Mouse (Mus musculus) limb, embryonic 14.5 days (tissue): Measurements from ENCODE around the gene Sec23ip. TPM values are rescaled to one million over a fixed set of nuclear protein-coding genes. Genes with fewer than 3 reads are reported as not detected.
A peak's percentile ranks its signal among the peaks of the same experiment; 100 is the strongest.
"Not testable (repeated sequence)": the region's sequence is repeated elsewhere in the genome, so short reads cannot be mapped to it uniquely, and the experiment has no call there.

Source experiments
- ATAC-seq: fragments of 200-750 bp; cut with Nextera tagmentation; 2 replicates; pipeline ENCODE4 v1.8.0; 2017; ENCODE audit warnings: low read depth, moderate number of reproducible peaks, moderate TSS enrichment; ENCODE audit not compliant: low FRiP score
- DNase-seq: peaks from one replicate; pipeline ENCODE4 v3.0.0-alpha.2; 2015; ENCODE audit warnings: low spot score
- H3K27ac ChIP-seq: fragments of 300-500 bp; sonication (generic); replicated peaks from 2 replicates; pipeline ENCODE4 v1.5.1; 2014; ENCODE audit warnings: low read depth, mild to moderate bottlenecking, low read length, moderate library complexity, mixed read lengths
- H3K27me3 ChIP-seq: fragments of 300-500 bp; sonication (generic); 2 replicates; pipeline ENCODE4 v1.6.1; 2014; ENCODE audit warnings: low read length, mixed read lengths; ENCODE audit not compliant: control insufficient read depth, insufficient read depth
- H3K36me3 ChIP-seq: fragments of 300-500 bp; sonication (generic); 2 replicates; pipeline ENCODE4 v1.6.1; 2014; ENCODE audit warnings: mild to moderate bottlenecking, low read length, moderate library complexity, mixed read lengths; ENCODE audit not compliant: control insufficient read depth, insufficient read depth
- H3K4me1 ChIP-seq: fragments of 300-500 bp; sonication (generic); 2 replicates; pipeline ENCODE4 v1.6.1; 2014; ENCODE audit warnings: antibody characterized with exemption, low read length, mixed read lengths; ENCODE audit not compliant: control insufficient read depth, insufficient read depth
- H3K4me2 ChIP-seq: fragments of 300-500 bp; sonication (generic); replicated peaks from 2 replicates; pipeline ENCODE4 v1.6.1; 2014; ENCODE audit warnings: low read depth, mild to moderate bottlenecking, low read length, moderate library complexity; ENCODE audit not compliant: severe bottlenecking
- H3K4me3 ChIP-seq: fragments of 300-500 bp; sonication (generic); replicated peaks from 2 replicates; pipeline ENCODE4 v1.5.1; 2014; ENCODE audit warnings: low read length
- H3K9ac ChIP-seq: fragments of 300-500 bp; sonication (generic); 2 replicates; pipeline ENCODE4 v1.6.1; 2014; ENCODE audit warnings: mild to moderate bottlenecking, low read depth, low read length, moderate library complexity; ENCODE audit not compliant: severe bottlenecking
- H3K9me3 ChIP-seq: fragments of 300-500 bp; sonication (generic); 2 replicates; pipeline ENCODE4 v1.6.1; 2016; ENCODE audit warnings: low read length; ENCODE audit not compliant: control insufficient read depth
- POLR2A ChIP-seq: fragments of 200-500 bp; IDR thresholded peaks from 2 replicates; pipeline ENCODE4 v1.8.0; 2012; ENCODE audit warnings: inconsistent platforms, mild to moderate bottlenecking, moderate library complexity, borderline replicate concordance; ENCODE audit not compliant: insufficient read depth, insufficient read length; ENCODE audit errors: extremely low read depth
- WGBS: fragments of 180-500 bp; shearing (Covaris S2); extraction: QIAGEN DNeasy Blood & Tissue Kit; methylation state at CpG from one replicate; pipeline ENCODE4 v1.1.7; 2014; 5-methylcytosine and 5-hydroxymethylcytosine counted together
- polyA plus RNA-seq, 2 experiments: library from polyadenylated mRNA; depleted of rRNA in 1 of 2; stranded (reverse) in 1 of 2; unstranded in 1 of 2; fragments of >200 nt; fragmentation: Nextera tagmentation in 1 of 2; extraction: Ambion mirVana in 1 of 2; gene quantifications; 2 replicates each; pipeline versions ENCODE4 v1.2.1 to v1.2.3; 2012 to 2014

Gene Sec23ip
- polyA plus RNA-seq (2012; rRNA removed) (31.7 and 33.6 TPM in 2 replicates), polyA plus RNA-seq (2014; fragmentation: Nextera tagmentation; extraction: Ambion mirVana) (37.0 and 37.8 TPM in 2 replicates)

DNA sequence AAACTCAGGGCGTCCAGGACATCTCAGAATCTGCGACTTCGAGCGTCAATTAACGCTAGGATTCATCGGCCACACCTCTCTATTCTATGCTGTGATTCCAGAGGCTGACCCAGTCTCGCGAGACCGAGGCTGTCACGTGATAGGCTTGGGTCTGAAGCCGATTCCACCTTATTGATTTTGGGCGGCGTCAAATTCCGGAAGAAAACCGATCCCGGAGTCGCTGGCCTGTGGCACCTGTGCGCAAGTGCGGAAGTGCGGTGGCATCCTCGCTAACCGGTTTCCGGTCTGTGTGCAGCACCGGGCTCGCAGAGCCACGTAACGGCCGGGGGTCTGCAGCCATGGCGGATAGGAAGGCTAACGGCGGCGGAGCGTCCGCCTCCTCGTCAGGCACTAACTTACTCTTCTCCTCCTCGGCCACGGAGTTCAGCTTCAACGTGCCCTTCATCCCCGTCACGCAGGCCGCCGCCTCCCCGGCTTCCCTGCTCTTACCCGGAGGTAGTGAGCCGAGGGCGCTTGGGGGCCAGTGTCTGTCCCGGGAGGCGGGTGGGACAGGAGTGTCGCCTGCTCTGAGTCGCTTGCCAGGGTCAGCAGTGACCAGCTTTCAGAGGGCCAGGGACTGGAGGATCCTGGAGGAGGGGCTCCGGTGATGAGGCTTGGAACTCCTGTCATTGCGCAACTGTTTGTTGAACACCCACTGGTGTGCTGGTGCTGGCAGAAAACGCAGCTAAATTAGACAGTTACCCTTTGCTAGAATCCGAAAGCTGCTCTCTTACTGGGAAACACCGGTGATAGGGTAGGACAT lies at the start of gene Sec23ip:
Gene Sec23ip (plus strand): TSS at position 260 of the 802 bp plus-strand sequence.
- under 1% methylated on average over 53 of the region's 55 CpGs for WGBS
- Histone ChIP-seq H3K27ac (peak within 1 kb of the TSS; percentile 61; the same call in 1 of the 2 replicates), H3K27me3 (no peaks in the 10 kb centered on the region), H3K9me3 (no peaks in the 10 kb centered on the region), H3K4me2 (peak within 1 kb of the TSS; percentile 52), H3K36me3 (peaks cover 9% of the 10 kb centered on the region), H3K4me1 (peaks cover 15% of the 10 kb centered on the region), H3K9ac (peak within 1 kb of the TSS; percentile 90), H3K4me3 (peak within 1 kb of the TSS; percentile 97)
- DNase-seq (peak; percentile 97), ATAC-seq (peak; percentile 91)
- peak; percentile 87; the same call in 1 of the 2 replicates for TF ChIP-seq POLR2A

DNA sequence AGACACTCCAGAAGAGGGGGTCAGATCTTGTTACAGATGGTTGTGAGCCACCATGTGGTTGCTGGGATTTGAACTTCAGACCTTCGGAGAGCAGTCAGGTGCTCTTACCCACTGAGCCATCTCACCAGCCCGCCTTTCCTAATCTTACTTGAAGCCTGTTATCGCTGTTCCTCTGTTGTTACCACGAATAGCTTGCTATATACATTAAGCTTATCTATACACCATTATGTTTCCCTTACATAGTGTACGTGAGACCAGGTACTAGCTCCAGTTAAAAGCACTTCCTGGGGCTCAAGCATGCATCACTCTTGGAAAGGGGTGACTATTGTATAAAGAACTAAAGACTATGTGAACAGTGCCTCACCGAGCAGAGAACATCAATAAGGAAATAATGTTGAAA lies 44.8 kb upstream of the Sec23ip start:
- H3K4me3 ChIP-seq, ATAC-seq, H3K9ac ChIP-seq, H3K27me3 ChIP-seq, H3K4me2 ChIP-seq, H3K9me3 ChIP-seq, H3K27ac ChIP-seq, DNase-seq, H3K4me1 ChIP-seq: not testable (repeated sequence)
- H3K36me3 ChIP-seq, result peaks cover 93% of the 10 kb centered on the region
- 94% methylated on average over 6 of the region's 6 CpGs for WGBS

DNA sequence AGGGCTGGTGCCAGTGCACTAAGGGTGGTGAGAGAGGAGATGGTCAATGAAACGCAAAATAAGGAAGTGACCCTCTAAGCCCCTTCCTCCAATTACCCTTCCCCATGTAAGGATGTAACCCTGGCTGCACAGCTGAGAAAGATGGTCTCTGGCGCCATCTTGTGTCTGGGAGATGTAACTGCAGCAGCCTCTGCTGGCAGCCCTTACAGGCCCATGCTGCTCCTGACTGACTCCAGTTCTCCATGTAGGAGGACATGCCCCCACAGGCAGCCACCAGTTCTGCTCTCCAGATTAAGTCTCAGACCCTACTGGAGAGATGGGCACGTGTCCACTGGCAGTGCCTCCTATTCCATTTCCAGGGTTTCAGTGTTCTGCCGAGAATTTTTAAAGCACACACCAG lies 39.0 kb upstream of the Sec23ip start:
- Histone ChIP-seq H3K36me3 (peaks cover 97% of the 10 kb centered on the region), H3K4me1 (no peaks in the 10 kb centered on the region), H3K27me3 (no peaks in the 10 kb centered on the region), H3K27ac (no peak overlapping the region), H3K9ac (no peak overlapping the region), H3K4me2 (no peak overlapping the region), H3K4me3 (no peak overlapping the region), H3K9me3 (no peaks in the 10 kb centered on the region)
- DNase-seq, result peak; percentile 74
- ATAC-seq, result peak; percentile 72; the same call in 1 of the 2 replicates
- 20% methylated on average over 4 of the region's 4 CpGs for WGBS
- no peak for TF ChIP-seq POLR2A

DNA sequence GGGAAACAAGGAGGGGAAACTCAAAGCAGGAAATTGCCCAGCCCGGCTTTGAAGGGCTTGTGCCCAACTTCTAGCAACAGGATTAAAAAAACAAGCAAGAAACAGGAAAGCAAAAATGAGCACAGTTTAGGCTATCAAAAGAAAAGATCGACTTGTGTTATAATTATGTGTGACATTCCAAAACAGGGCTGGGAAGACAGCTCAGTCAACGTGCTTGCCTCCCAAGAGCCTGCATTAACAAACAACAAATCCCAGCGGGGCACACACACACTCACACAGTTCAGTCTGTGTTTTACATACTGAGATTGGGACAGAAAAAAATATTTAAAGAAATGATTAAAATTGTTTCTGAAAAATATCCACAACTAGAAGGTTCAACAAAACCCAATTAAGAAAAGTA lies 26.8 kb upstream of the Sec23ip start:
- peaks cover 86% of the 10 kb centered on the region for H3K36me3 ChIP-seq
- WGBS, result 73% methylated on average over 4 of the region's 4 CpGs
- H3K4me1 ChIP-seq, result no peaks in the 10 kb centered on the region
- TF ChIP-seq POLR2A, result no peak
- H3K4me2 ChIP-seq, result no peak overlapping the region
- no peaks in the 10 kb centered on the region for H3K27me3 ChIP-seq
- no peak overlapping the region for H3K9ac ChIP-seq
- no peaks in the 10 kb centered on the region for H3K9me3 ChIP-seq
- DNase-seq (no peak), ATAC-seq (no peak)
- no peak overlapping the region for H3K27ac ChIP-seq
- no peak overlapping the region for H3K4me3 ChIP-seq

DNA sequence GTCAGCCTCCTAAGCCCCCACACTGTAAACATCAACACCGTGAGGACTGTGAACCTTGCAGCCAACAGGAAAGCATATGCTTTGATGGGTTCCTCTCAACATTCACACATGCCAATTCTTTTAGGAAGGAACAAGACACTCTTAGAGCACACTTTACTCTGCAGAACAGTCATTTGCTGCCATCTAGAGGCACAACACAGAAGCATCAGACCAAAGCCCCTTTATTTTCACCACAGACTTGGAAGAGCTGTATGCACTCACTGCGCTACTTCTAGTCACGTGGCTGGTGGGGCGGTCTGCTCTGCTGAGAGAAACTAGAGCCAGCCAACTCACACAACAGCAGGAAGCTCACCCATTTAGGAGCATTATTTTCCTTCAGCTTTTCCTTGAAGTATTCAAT lies 20.0 kb upstream of the Sec23ip start:
- Histone ChIP-seq H3K4me3 (no peak overlapping the region), H3K27me3 (no peaks in the 10 kb centered on the region), H3K27ac (no peak overlapping the region), H3K9me3 (no peaks in the 10 kb centered on the region), H3K4me1 (0 out of 2 replicates have a peak, but pooled peaks cover 3% of the 10 kb centered on the region), H3K9ac (no peak overlapping the region), H3K36me3 (peaks cover 32% of the 10 kb centered on the region), H3K4me2 (no peak overlapping the region)
- DNase-seq, result peak; percentile 80
- WGBS, result 39% methylated on average over 4 of the region's 4 CpGs
- ATAC-seq, result peak; percentile 85
- no peak for TF ChIP-seq POLR2A
